Mouse (Mus musculus): Measurements from ENCODE around the gene Fads6.
A peak's percentile ranks its signal among the peaks of the same experiment; 100 is the strongest.

Gene Fads6

GRCm38 (mm10) chr11:115276780-115277603 is 20.5 kb downstream of the Fads6 start, which contains the start of gene Fdxr:
Gene Fdxr, minus strand, starts transcription at chr11:115277050.
- peak; percentile 100 for DNase-seq (ENCODE audit: extremely low read depth, low read depth)

- DNase-seq (ENCODE audit: extremely low read depth, low read depth): no peak
Measured at GRCm38 (mm10) chr11:115275954-115276353, 21.5 kb downstream of the Fads6 start.

- no peak for DNase-seq (ENCODE audit: extremely low read depth, low read depth)
Measured at GRCm38 (mm10) chr11:115275509-115275908, 22.0 kb downstream of the Fads6 start.

GRCm38 (mm10) chr11:115274771-115275170 is 22.7 kb downstream of the Fads6 start:
- no peak for DNase-seq (ENCODE audit: extremely low read depth, low read depth)

GRCm38 (mm10) chr11:115274178-115274577 is 23.3 kb downstream of the Fads6 start:
- no peak for DNase-seq (ENCODE audit: extremely low read depth, low read depth)

GRCm38 (mm10) chr11:115273735-115274134 is 23.7 kb downstream of the Fads6 start:
- DNase-seq (ENCODE audit: extremely low read depth, low read depth): no peak

- DNase-seq (ENCODE audit: extremely low read depth, low read depth): no peak
Measured at GRCm38 (mm10) chr11:115272894-115273498, 24.5 kb downstream of the Fads6 start.

- DNase-seq (ENCODE audit: extremely low read depth, low read depth): no peak
Measured at GRCm38 (mm10) chr11:115271481-115271880, 26.0 kb downstream of the Fads6 start.

- no peak for DNase-seq (ENCODE audit: extremely low read depth, low read depth)
Measured at GRCm38 (mm10) chr11:115271052-115271451, 26.4 kb downstream of the Fads6 start.

- DNase-seq (ENCODE audit: extremely low read depth, low read depth): no peak
Measured at GRCm38 (mm10) chr11:115270148-115270861, 27.2 kb downstream of the Fads6 start.

- no peak for DNase-seq (ENCODE audit: extremely low read depth, low read depth)
Measured at GRCm38 (mm10) chr11:115269330-115270066, 28.0 kb downstream of the Fads6 start.

GRCm38 (mm10) chr11:115267958-115268357 is 29.5 kb downstream of the Fads6 start:
- no peak for DNase-seq (ENCODE audit: extremely low read depth, low read depth)

- DNase-seq (ENCODE audit: extremely low read depth, low read depth): no peak
Measured at GRCm38 (mm10) chr11:115267061-115267883, 30.2 kb downstream of the Fads6 start, which contains the start of gene Grin2c. Gene Grin2c, minus strand, starts transcription at chr11:115267243.

GRCm38 (mm10) chr11:115266400-115266778 is 31.1 kb downstream of the Fads6 start:
- no peak for DNase-seq (ENCODE audit: extremely low read depth, low read depth)

- DNase-seq (ENCODE audit: extremely low read depth, low read depth): no peak
Measured at GRCm38 (mm10) chr11:115265771-115266399, 31.6 kb downstream of the Fads6 start.

- no peak for DNase-seq (ENCODE audit: extremely low read depth, low read depth)
Measured at GRCm38 (mm10) chr11:115264862-115265668, 32.4 kb downstream of the Fads6 start.

GRCm38 (mm10) chr11:115264136-115264861 is 33.2 kb downstream of the Fads6 start:
- no peak for DNase-seq (ENCODE audit: extremely low read depth, low read depth)

- DNase-seq (ENCODE audit: extremely low read depth, low read depth): no peak
Measured at GRCm38 (mm10) chr11:115262954-115263353, 34.5 kb downstream of the Fads6 start.
